Mouse (Mus musculus): ENCODE data around the gene Rmi1.

GRCm38 (mm10) chr13:58387948-58388347 lies 14.1 kb upstream of the Rmi1 start:
- TF ChIP-seq CTCF (IDR thresholded peaks at IDR 0.05; ENCODE audit: low read depth) = peak; percentile 82
- TF ChIP-seq EP300 (IDR thresholded peaks at IDR 0.05; ENCODE audit: low read depth) = no peak
